Mouse (Mus musculus) liver, adult 10 weeks (tissue): Measurements from ENCODE around the gene Btaf1. TPM values are rescaled to one million over a fixed set of nuclear protein-coding genes. Genes with fewer than 3 reads are reported as not detected.

Experiments
- polyA plus RNA-seq: library from polyadenylated mRNA; stranded (reverse); fragments of 350-450 nt; fragmentation: Illumina TruSeq; extraction: RNeasy Lipid Tissue Mini Kit (QIAGEN cat#74804); gene quantifications from one replicate; pipeline ENCODE4 v1.2.3, GENCODE M21; 2014; ENCODE audit warnings: low read depth, low replicate concordance

Gene Btaf1
- 12.8 TPM for polyA plus RNA-seq

GRCm38 (mm10) chr19:36925671-36926552 lies at the start of gene Btaf1:
TSS of gene Btaf1 (plus strand) at chr19:36926079.

GRCm38 (mm10) chr19:36919466-36919865 lies 6.4 kb upstream of the Btaf1 start, which contains the start of gene Fgfbp3:
TSS of gene Fgfbp3 (minus strand) at chr19:36919615.

Other genes starting within 250 kb of the Btaf1 start
- gene Ppp1r3c, start 189.4 kb upstream of the Btaf1 start, polyA plus RNA-seq, result 122 TPM
- 40.4 TPM for gene Tnks2, start 91.8 kb upstream of the Btaf1 start, polyA plus RNA-seq
- 0.72 TPM for gene Fgfbp3, start 6.5 kb upstream of the Btaf1 start, polyA plus RNA-seq